Mouse (Mus musculus): ENCODE measurements around the gene Slc25a36. TPM values are rescaled to one million over a fixed set of nuclear protein-coding genes. Genes with fewer than 3 reads are reported as not detected.

The Slc25a36 gene
- polyA plus RNA-seq, 1 experiment from 2014 or later: 78.2 TPM

DNA sequence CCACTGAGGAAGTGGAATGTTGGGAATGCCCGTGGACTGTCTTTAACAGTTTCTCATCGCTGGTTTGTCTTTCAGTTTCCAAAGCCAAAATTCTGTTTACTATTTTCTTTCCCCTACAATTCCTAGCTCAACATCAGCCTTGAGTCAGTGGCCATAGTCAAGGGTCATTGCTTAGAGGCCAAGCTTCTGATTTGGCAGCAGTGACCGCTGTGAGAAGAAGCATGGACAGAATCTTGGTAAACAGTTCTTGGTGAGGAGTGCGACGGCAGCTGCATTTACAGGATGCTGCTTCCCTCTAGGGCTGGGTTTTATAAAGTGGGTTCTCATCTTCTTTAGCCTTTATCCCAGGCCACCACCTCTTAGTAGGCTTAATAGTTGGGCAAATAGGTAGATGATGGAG lies 19.0 kb upstream of the Slc25a36 start:
- no peak for ATAC-seq (ENCODE audit: insufficient number of reproducible peaks, insufficient read depth, low FRiP score, low read depth)
- 0 out of 2 replicates have a peak, but pooled peaks cover 3% of the 10 kb centered on the region for H3K9me3 ChIP-seq (ENCODE audit: control insufficient read depth, low read length)
- 86% methylated on average over 5 of the region's 5 CpGs for WGBS
- H3K36me3 ChIP-seq (ENCODE audit: control insufficient read depth, insufficient read depth, low read length): no peaks in the 10 kb centered on the region
- H3K4me2 ChIP-seq (ENCODE audit: low read length): no peak overlapping the region
- H3K27ac ChIP-seq (replicated peaks in 1 of 2; ENCODE audit: control insufficient read depth in 1 of 2, insufficient read depth in 1 of 2, low read depth in 2 of 2, low read length in 2 of 2): no peak overlapping the region
- H3K27me3 ChIP-seq (ENCODE audit: control insufficient read depth, insufficient read depth, low read length): no peaks in the 10 kb centered on the region
- no peak overlapping the region for H3K4me3 ChIP-seq (ENCODE audit: control insufficient read depth in 1 of 2, insufficient read depth in 1 of 2, low read depth in 1 of 2, low read length in 2 of 2)
- H3K4me1 ChIP-seq (ENCODE audit: control insufficient read depth in 2 of 2, insufficient read depth in 2 of 2, low read length in 2 of 2): no peaks in the 10 kb centered on the region
- no peak overlapping the region for H3K9ac ChIP-seq (ENCODE audit: low read length)

DNA sequence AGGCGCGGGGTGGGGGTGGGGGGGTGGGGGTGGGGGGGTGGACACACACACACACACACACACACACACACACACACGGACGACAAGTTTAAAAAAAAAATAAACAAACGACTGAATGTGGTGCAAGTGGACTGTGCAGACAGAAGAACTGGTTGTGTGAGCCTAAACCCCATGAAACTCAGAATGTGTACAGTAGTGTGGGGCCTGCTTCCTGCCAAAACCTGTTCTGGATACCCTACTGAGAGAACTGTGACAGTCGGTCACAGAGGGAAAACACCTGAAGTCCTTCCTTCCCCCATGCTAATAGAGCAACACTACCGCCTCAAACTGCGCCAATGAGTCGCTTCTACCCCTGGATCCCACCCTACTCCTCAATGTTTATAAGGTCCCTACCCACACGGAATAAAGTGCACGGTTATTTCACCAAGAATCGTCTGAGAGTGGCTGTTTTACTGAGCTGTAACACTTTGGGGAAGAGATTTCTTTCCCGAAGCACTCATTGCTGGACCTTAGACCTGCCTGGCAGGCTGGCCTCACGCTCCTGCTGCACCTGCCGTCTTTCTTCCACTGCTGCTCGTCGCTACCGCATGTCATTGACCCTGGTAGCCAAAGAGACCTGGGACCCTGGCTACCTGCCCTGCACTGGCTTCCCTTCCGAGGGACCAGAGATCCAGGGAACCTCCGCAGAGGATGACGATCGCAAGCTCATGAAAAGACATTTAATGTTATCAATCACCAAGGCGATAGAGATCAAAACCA lies 13.2 kb upstream of the Slc25a36 start:
- Histone ChIP-seq H3K4me3 (ENCODE audit: control insufficient read depth in 1 of 2, insufficient read depth in 1 of 2, low read depth in 1 of 2, low read length in 2 of 2) (no peak overlapping the region), H3K27me3 (ENCODE audit: control insufficient read depth, insufficient read depth, low read length) (no peaks in the 10 kb centered on the region), H3K9me3 (ENCODE audit: control insufficient read depth, low read length) (0 out of 2 replicates have a peak, but pooled peaks cover 3% of the 10 kb centered on the region), H3K36me3 (ENCODE audit: control insufficient read depth, insufficient read depth, low read length) (no peaks in the 10 kb centered on the region), H3K27ac (replicated peaks in 1 of 2; ENCODE audit: control insufficient read depth in 1 of 2, insufficient read depth in 1 of 2, low read depth in 2 of 2, low read length in 2 of 2) (no peak overlapping the region), H3K4me2 (ENCODE audit: low read length) (no peak overlapping the region), H3K4me1 (ENCODE audit: control insufficient read depth in 2 of 2, insufficient read depth in 2 of 2, low read length in 2 of 2) (no peaks in the 10 kb centered on the region), H3K9ac (ENCODE audit: low read length) (no peak overlapping the region)
- 60% methylated on average over 23 of the region's 23 CpGs for WGBS
- no peak for ATAC-seq (ENCODE audit: insufficient number of reproducible peaks, insufficient read depth, low FRiP score, low read depth)

DNA sequence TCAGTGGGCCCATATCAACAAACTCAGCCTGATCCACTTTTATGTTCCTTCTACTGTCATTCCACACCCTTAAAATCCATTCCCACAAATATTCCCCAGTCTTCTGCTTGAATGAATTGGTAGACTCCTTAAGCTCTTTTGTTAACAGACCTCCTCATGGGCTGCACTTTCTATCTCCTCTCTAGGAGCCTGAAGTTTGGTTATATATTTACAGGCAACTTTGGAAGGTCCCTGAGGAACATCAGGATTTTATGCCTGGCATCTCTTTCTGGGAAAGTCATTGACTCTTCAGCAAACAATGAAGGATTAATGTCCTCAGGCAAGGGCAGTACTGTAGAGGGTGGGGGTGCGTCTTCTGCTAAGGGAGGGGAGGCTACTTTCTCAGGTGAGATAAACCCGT lies 10.5 kb upstream of the Slc25a36 start:
- WGBS: 77% methylated on average over 2 of the region's 2 CpGs
- no peak overlapping the region for H3K27ac ChIP-seq (replicated peaks in 1 of 2; ENCODE audit: control insufficient read depth in 1 of 2, insufficient read depth in 1 of 2, low read depth in 2 of 2, low read length in 2 of 2)
- no peaks in the 10 kb centered on the region for H3K9me3 ChIP-seq (ENCODE audit: control insufficient read depth, low read length)
- H3K4me3 ChIP-seq (ENCODE audit: control insufficient read depth in 1 of 2, insufficient read depth in 1 of 2, low read depth in 1 of 2, low read length in 2 of 2): no peak overlapping the region
- no peak overlapping the region for H3K9ac ChIP-seq (ENCODE audit: low read length)
- no peak for ATAC-seq (ENCODE audit: insufficient number of reproducible peaks, insufficient read depth, low FRiP score, low read depth)
- no peaks in the 10 kb centered on the region for H3K36me3 ChIP-seq (ENCODE audit: control insufficient read depth, insufficient read depth, low read length)
- no peak overlapping the region for H3K4me2 ChIP-seq (ENCODE audit: low read length)
- no peaks in the 10 kb centered on the region for H3K27me3 ChIP-seq (ENCODE audit: control insufficient read depth, insufficient read depth, low read length)
- no peaks in the 10 kb centered on the region for H3K4me1 ChIP-seq (ENCODE audit: control insufficient read depth in 2 of 2, insufficient read depth in 2 of 2, low read length in 2 of 2)

DNA sequence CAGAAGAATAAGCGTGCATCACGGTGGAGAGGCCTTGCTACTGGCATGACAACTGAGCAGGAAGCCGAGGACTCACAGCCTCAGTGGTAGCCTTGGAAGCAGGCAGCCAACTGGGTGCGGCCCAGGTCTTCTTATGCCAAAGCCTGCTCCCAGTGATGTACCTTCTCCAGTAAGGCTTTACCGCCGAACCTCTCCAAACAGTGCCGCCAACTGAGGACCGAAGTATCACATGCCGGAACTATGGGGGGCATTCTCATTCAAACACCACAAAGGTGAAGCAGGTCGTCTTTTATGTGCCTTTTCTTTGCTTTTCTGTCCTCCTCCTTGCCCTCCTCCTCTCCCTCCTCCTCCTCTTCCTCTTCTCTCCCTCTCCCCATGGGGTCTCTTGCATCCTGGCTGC lies 3.3 kb upstream of the Slc25a36 start:
- Histone ChIP-seq H3K27ac (replicated peaks in 1 of 2; ENCODE audit: control insufficient read depth in 1 of 2, insufficient read depth in 1 of 2, low read depth in 2 of 2, low read length in 2 of 2) (no peak overlapping the region), H3K4me1 (ENCODE audit: control insufficient read depth in 2 of 2, insufficient read depth in 2 of 2, low read length in 2 of 2) (peaks cover 19 to 21% of the 10 kb centered on the region in 2 experiments), H3K4me2 (ENCODE audit: low read length) (no peak overlapping the region), H3K9me3 (ENCODE audit: control insufficient read depth, low read length) (no peaks in the 10 kb centered on the region), H3K4me3 (ENCODE audit: control insufficient read depth in 1 of 2, insufficient read depth in 1 of 2, low read depth in 1 of 2, low read length in 2 of 2) (no peak overlapping the region), H3K9ac (ENCODE audit: low read length) (no peak overlapping the region), H3K36me3 (ENCODE audit: control insufficient read depth, insufficient read depth, low read length) (no peaks in the 10 kb centered on the region), H3K27me3 (ENCODE audit: control insufficient read depth, insufficient read depth, low read length) (no peaks in the 10 kb centered on the region)
- ATAC-seq (ENCODE audit: insufficient number of reproducible peaks, insufficient read depth, low FRiP score, low read depth): no peak
- 88% methylated on average over 10 of the region's 10 CpGs for WGBS

DNA sequence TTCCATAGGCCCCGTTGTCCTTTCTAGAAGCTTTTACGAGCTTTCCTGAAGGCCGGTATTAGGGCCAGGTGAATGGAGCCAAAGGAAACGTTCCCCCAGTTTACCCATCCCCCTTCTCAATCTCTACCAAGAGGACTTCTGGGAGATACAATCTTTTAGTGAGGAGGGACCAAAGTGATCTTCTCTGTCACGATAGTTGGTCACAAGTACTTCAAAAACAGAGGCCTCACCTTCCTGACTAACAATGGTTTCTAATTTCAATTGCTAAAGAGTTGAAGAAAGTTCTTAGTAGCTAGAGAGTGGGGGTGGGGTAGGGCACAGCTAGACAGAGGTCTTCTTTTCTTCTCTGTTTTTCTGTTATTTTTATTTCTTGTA lies 2.6 kb upstream of the Slc25a36 start:
- Histone ChIP-seq H3K4me2 (ENCODE audit: low read length) (peak overlapping the region; percentile 54), H3K27ac (replicated peaks in 1 of 2; ENCODE audit: control insufficient read depth in 1 of 2, insufficient read depth in 1 of 2, low read depth in 2 of 2, low read length in 2 of 2) (peak overlapping the region; percentile 88 to 90), H3K4me3 (ENCODE audit: control insufficient read depth in 1 of 2, insufficient read depth in 1 of 2, low read depth in 1 of 2, low read length in 2 of 2) (0 out of 4 replicates have a peak overlapping the region, but pooled peaks of 1 of the 2 experiments have one; percentile 9), H3K4me1 (ENCODE audit: control insufficient read depth in 2 of 2, insufficient read depth in 2 of 2, low read length in 2 of 2) (peaks cover 19 to 29% of the 10 kb centered on the region in 2 experiments), H3K9ac (ENCODE audit: low read length) (peak overlapping the region; percentile 54), H3K9me3 (ENCODE audit: control insufficient read depth, low read length) (no peaks in the 10 kb centered on the region), H3K27me3 (ENCODE audit: control insufficient read depth, insufficient read depth, low read length) (no peaks in the 10 kb centered on the region), H3K36me3 (ENCODE audit: control insufficient read depth, insufficient read depth, low read length) (0 out of 2 replicates have a peak, but pooled peaks cover 5% of the 10 kb centered on the region)
- WGBS: 4% methylated on average over 5 of the region's 5 CpGs
- no peak for ATAC-seq (ENCODE audit: insufficient number of reproducible peaks, insufficient read depth, low FRiP score, low read depth)

DNA sequence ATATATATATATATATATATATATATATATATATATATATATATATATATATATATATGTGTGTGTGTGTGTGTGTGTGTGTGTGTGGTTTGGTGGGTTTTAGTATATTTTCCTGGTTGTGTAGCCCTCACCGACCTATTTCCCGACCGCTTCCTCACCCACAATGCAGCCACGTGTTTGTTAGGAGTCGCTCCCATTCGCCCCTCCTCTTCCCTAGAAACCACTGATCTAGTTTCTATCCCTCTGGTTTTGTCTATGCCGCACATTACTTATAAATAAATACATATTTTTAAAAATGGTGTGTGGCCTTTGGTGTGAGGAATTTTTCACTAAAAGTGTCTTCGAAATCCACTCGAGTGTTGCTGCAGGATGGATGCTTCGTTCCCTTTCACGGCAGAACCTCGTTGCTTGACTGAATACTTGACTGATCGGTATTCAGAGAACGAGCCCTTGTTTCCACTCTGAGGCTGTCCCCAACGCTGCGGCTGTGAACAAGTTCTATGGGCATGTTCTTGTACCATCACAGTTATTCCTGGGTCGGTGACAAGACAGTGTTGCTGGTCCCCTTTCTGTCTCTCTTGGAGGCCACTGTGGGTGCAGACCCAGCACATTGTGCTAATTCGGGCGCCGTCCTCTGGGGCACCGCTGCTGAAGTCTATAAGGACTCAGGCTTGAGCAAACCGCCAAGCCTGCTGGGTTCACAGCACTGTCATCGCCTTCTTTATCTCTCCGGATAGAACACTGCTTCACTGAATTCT lies 2.0 kb upstream of the Slc25a36 start:
- Histone ChIP-seq H3K4me3 (ENCODE audit: control insufficient read depth in 1 of 2, insufficient read depth in 1 of 2, low read depth in 1 of 2, low read length in 2 of 2) (peak overlapping the region; percentile 9 to 10; a peak in 3 of 4 replicates), H3K4me2 (ENCODE audit: low read length) (peak overlapping the region; percentile 54), H3K9me3 (ENCODE audit: control insufficient read depth, low read length) (no peaks in the 10 kb centered on the region), H3K27me3 (ENCODE audit: control insufficient read depth, insufficient read depth, low read length) (no peaks in the 10 kb centered on the region), H3K27ac (replicated peaks in 1 of 2; ENCODE audit: control insufficient read depth in 1 of 2, insufficient read depth in 1 of 2, low read depth in 2 of 2, low read length in 2 of 2) (peak overlapping the region; percentile 88 to 90), H3K9ac (ENCODE audit: low read length) (peak overlapping the region; percentile 54), H3K36me3 (ENCODE audit: control insufficient read depth, insufficient read depth, low read length) (0 out of 2 replicates have a peak, but pooled peaks cover 5% of the 10 kb centered on the region), H3K4me1 (ENCODE audit: control insufficient read depth in 2 of 2, insufficient read depth in 2 of 2, low read length in 2 of 2) (peaks cover 19 to 31% of the 10 kb centered on the region in 2 experiments)
- WGBS: 23% methylated on average over 24 of the region's 24 CpGs
- no peak for ATAC-seq (ENCODE audit: insufficient number of reproducible peaks, insufficient read depth, low FRiP score, low read depth)

DNA sequence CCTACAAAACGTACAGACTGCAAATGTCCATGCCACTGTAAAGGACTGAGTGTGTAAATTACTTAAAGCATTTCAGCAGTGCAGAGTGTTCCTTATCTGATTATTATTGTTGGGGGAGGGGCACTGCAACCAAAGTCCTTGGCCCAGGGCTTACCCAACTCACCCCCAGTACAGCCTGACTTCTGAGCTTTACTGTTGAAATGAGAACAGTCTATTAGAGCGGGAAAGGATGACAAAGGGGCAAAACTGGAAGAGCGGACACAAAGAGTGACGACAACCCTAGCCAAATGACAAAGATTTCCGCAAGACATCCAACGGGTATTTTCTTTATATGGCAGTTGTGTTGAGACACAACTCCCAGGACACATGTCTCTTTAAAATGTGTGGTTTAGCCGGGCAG lies 1.3 kb upstream of the Slc25a36 start:
- peaks cover 19 to 31% of the 10 kb centered on the region in 2 experiments for H3K4me1 ChIP-seq (ENCODE audit: control insufficient read depth in 2 of 2, insufficient read depth in 2 of 2, low read length in 2 of 2)
- peak overlapping the region; percentile 25 to 55; a peak in 3 of 4 replicates for H3K27ac ChIP-seq (replicated peaks in 1 of 2; ENCODE audit: control insufficient read depth in 1 of 2, insufficient read depth in 1 of 2, low read depth in 2 of 2, low read length in 2 of 2)

More for the DNA sequence above, 1.3 kb upstream of the Slc25a36 start:
- H3K36me3 ChIP-seq (ENCODE audit: control insufficient read depth, insufficient read depth, low read length): 0 out of 2 replicates have a peak, but pooled peaks cover 5% of the 10 kb centered on the region
- no peaks in the 10 kb centered on the region for H3K27me3 ChIP-seq (ENCODE audit: control insufficient read depth, insufficient read depth, low read length)
- no peak for ATAC-seq (ENCODE audit: insufficient number of reproducible peaks, insufficient read depth, low FRiP score, low read depth)
- WGBS: 50% methylated on average over 7 of the region's 7 CpGs
- H3K4me3 ChIP-seq (ENCODE audit: control insufficient read depth in 1 of 2, insufficient read depth in 1 of 2, low read depth in 1 of 2, low read length in 2 of 2): no peak overlapping the region
- no peak overlapping the region for H3K9ac ChIP-seq (ENCODE audit: low read length)
- H3K9me3 ChIP-seq (ENCODE audit: control insufficient read depth, low read length): no peaks in the 10 kb centered on the region
- H3K4me2 ChIP-seq (ENCODE audit: low read length): peak overlapping the region; percentile 0; the same call in 1 of the 2 replicates

All from heart, embryonic 14.5 days (tissue).